ENCODE assay signal across 26 mouse cellular contexts in genomic region chr2:60142281-60142680, GRCm38 (mm10).
DNase-seq lines count a peak whose midpoint lies in the region; ATAC-seq and TF ChIP-seq lines count a peak whose summit lies in the region.
"Had no signal": no experiment of that assay in that cellular context is flagged by ENCODE, and none has a peak within 500 bp of the region (broad histone marks: within the 10 kb centered on the region; RNA-seq: fewer than 3 reads in every experiment).

No protein-coding gene starts in this region.

- TF ChIP-seq EP300 in stomach, postnatal 0 days (optimal IDR thresholded peaks at IDR 0.05), result no peak

- ATAC-seq in stomach, embryonic 15.5 days (ENCODE audit: insufficient read depth, low FRiP score, low read depth), result peak; percentile 77; the same call in 1 of the 2 replicates
- no peak for ATAC-seq in stomach, postnatal 0 days (ENCODE audit: low FRiP score, low TSS enrichment)
- peak; percentile 89 for ATAC-seq in liver, embryonic 13.5 days (ENCODE audit: low read depth)
- peak; percentile 73 for ATAC-seq in megakaryocyte-erythroid progenitor cell, adult 5-6 weeks (replicated peaks; ENCODE audit: low FRiP score, low TSS enrichment, poor library complexity, severe bottlenecking)
- ATAC-seq in monocyte, adult 5-6 weeks (replicated peaks; ENCODE audit: insufficient number of reproducible peaks, low FRiP score, low TSS enrichment, poor library complexity, severe bottlenecking), result no peak
- no peak for ATAC-seq in hindbrain, embryonic 13.5 days (ENCODE audit: low FRiP score)
- ATAC-seq: activated CD4-positive, CD25-positive, alpha-beta regulatory T cell, adult 4 months; forebrain, embryonic 13.5 days had no signal

- no peak for TF ChIP-seq CTCF in stomach, postnatal 0 days (IDR thresholded peaks at IDR 0.05; ENCODE audit: low read depth)

- H3K4me1 ChIP-seq in stomach, embryonic 15.5 days, result peaks cover 5% of the 10 kb centered on the region; the same call in 1 of the 2 replicates
- no peaks in the 10 kb centered on the region for H3K4me1 ChIP-seq in stomach, postnatal 0 days (replicated peaks; ENCODE audit: control insufficient read depth, insufficient read depth)
- H3K4me1 ChIP-seq in erythroblast, embryonic 14.5 days (ENCODE audit: control insufficient read depth), result peaks cover 76% of the 10 kb centered on the region
- peaks cover 69% of the 10 kb centered on the region for H3K4me1 ChIP-seq in liver, embryonic 13.5 days (replicated peaks)
- no peaks in the 10 kb centered on the region for H3K4me1 ChIP-seq in hindbrain, embryonic 13.5 days (replicated peaks)

- H3K9ac ChIP-seq in stomach, embryonic 15.5 days, result no peak overlapping the region
- H3K9ac ChIP-seq in stomach, postnatal 0 days (ENCODE audit: low read length), result no peak overlapping the region
- peak overlapping the region; percentile 42 for H3K9ac ChIP-seq in liver, embryonic 13.5 days
- H3K9ac ChIP-seq in hindbrain, embryonic 13.5 days, result no peak overlapping the region
- H3K9ac ChIP-seq: forebrain, embryonic 13.5 days; heart, embryonic 12.5 days; limb, embryonic 12.5 days had no signal

- H3K4me3 ChIP-seq in stomach, embryonic 15.5 days (replicated peaks), result no peak overlapping the region
- no peak overlapping the region for H3K4me3 ChIP-seq in stomach, postnatal 0 days (ENCODE audit: low read depth, low read length)
- H3K4me3 ChIP-seq in erythroblast, embryonic 14.5 days (replicated peaks), result peak overlapping the region; percentile 19
- H3K4me3 ChIP-seq in liver, embryonic 13.5 days (replicated peaks), result 0 out of 2 replicates have a peak overlapping the region, but pooled peaks have one; percentile 6
- H3K4me3 ChIP-seq in hindbrain, embryonic 13.5 days, result no peak overlapping the region
- H3K4me3 ChIP-seq: forebrain, embryonic 13.5 days; heart, embryonic 12.5 days; hindbrain, embryonic 10.5 days; layer of hippocampus, adult 2 months; limb, embryonic 12.5 days; midbrain, embryonic 10.5 days had no signal

- H3K27ac ChIP-seq in stomach, embryonic 15.5 days, result no peak overlapping the region
- H3K27ac ChIP-seq in stomach, postnatal 0 days (replicated peaks), result no peak overlapping the region
- H3K27ac ChIP-seq in liver, embryonic 13.5 days, result peak overlapping the region; percentile 94
- H3K27ac ChIP-seq in hindbrain, embryonic 13.5 days, result no peak overlapping the region
- H3K27ac ChIP-seq: forebrain, embryonic 13.5 days; hindbrain, embryonic 10.5 days; layer of hippocampus, adult 2 months; limb, embryonic 12.5 days; midbrain, embryonic 10.5 days had no signal

- H3K27me3 ChIP-seq in stomach, embryonic 15.5 days (replicated peaks), result no peaks in the 10 kb centered on the region
- H3K27me3 ChIP-seq in stomach, postnatal 0 days (ENCODE audit: control insufficient read depth, insufficient read depth, low read length), result no peaks in the 10 kb centered on the region
- no peaks in the 10 kb centered on the region for H3K27me3 ChIP-seq in erythroblast, embryonic 14.5 days (ENCODE audit: control insufficient read depth)
- H3K27me3 ChIP-seq in liver, embryonic 13.5 days, result no peaks in the 10 kb centered on the region
- H3K27me3 ChIP-seq in hindbrain, embryonic 13.5 days, result no peaks in the 10 kb centered on the region
- H3K27me3 ChIP-seq: CH12.LX; forebrain, embryonic 13.5 days; heart, embryonic 12.5 days; limb, embryonic 12.5 days had no signal

- no peaks in the 10 kb centered on the region for H3K36me3 ChIP-seq in stomach, embryonic 15.5 days
- no peaks in the 10 kb centered on the region for H3K36me3 ChIP-seq in stomach, postnatal 0 days (ENCODE audit: control insufficient read depth, insufficient read depth, low read length)
- H3K36me3 ChIP-seq in erythroblast, embryonic 14.5 days (ENCODE audit: control insufficient read depth), result no peaks in the 10 kb centered on the region
- no peaks in the 10 kb centered on the region for H3K36me3 ChIP-seq in liver, embryonic 13.5 days
- H3K36me3 ChIP-seq in hindbrain, embryonic 13.5 days, result no peaks in the 10 kb centered on the region
- H3K36me3 ChIP-seq: G1E; heart, embryonic 12.5 days; hindbrain, embryonic 10.5 days; limb, embryonic 12.5 days; midbrain, embryonic 10.5 days had no signal

- no peak overlapping the region for H3K4me2 ChIP-seq in stomach, embryonic 15.5 days
- H3K4me2 ChIP-seq in stomach, postnatal 0 days (replicated peaks; ENCODE audit: low read depth), result no peak overlapping the region
- H3K4me2 ChIP-seq in liver, embryonic 13.5 days, result peak overlapping the region; percentile 55
- no peak overlapping the region for H3K4me2 ChIP-seq in hindbrain, embryonic 13.5 days
- H3K4me2 ChIP-seq: forebrain, embryonic 13.5 days; heart, embryonic 12.5 days; limb, embryonic 12.5 days had no signal

- H3K9me3 ChIP-seq in stomach, embryonic 15.5 days, result no peaks in the 10 kb centered on the region
- H3K9me3 ChIP-seq in stomach, postnatal 0 days (ENCODE audit: control insufficient read depth, low read length), result no peaks in the 10 kb centered on the region
- H3K9me3 ChIP-seq in erythroblast, embryonic 14.5 days (ENCODE audit: control insufficient read depth, low read length), result no peaks in the 10 kb centered on the region
- H3K9me3 ChIP-seq in liver, embryonic 13.5 days (replicated peaks), result no peaks in the 10 kb centered on the region
- no peaks in the 10 kb centered on the region for H3K9me3 ChIP-seq in hindbrain, embryonic 13.5 days
- H3K9me3 ChIP-seq: forebrain, embryonic 13.5 days; G1E; heart, embryonic 12.5 days; hindbrain, embryonic 10.5 days; limb, embryonic 12.5 days; midbrain, embryonic 10.5 days had no signal

- WGBS in stomach, embryonic 15.5 days, result 75% methylated on average over 2 of the region's 2 CpGs
- 88% methylated on average over 2 of the region's 2 CpGs for WGBS in stomach, postnatal 0 days
- WGBS in liver, embryonic 13.5 days (ENCODE audit: insufficient replicate concordance), result 14% methylated on average over 2 of the region's 2 CpGs
- WGBS in hindbrain, embryonic 13.5 days, result 88% methylated on average over 2 of the region's 2 CpGs

- DNase-seq in stomach, postnatal 0 days (ENCODE audit: low spot score), result no peak
- DNase-seq in liver, embryonic 13.5 days, result peak; percentile 59
- DNase-seq in adrenal gland, adult 2 months, result no peak
- DNase-seq: adrenal gland, postnatal 25 days; B cell, adult 2 months; cerebellum, adult 11 months; cerebellum, adult 9-11 months; gastrocnemius, postnatal 10 days; heart, postnatal 10 days; kidney, adult 2 months; kidney, postnatal 25 days; lung, adult 2 months had no signal

Comparison
In these comparisons a context has a peak if more than half of its experiments do, and no peak if none do; other contexts are left out.
1. ATAC-seq: peak in stomach, embryonic 15.5 days (single experiment), liver, embryonic 13.5 days (single experiment) and megakaryocyte-erythroid progenitor cell, adult 5-6 weeks (single experiment); none in stomach, postnatal 0 days (single experiment), monocyte, adult 5-6 weeks (single experiment) and hindbrain, embryonic 13.5 days (single experiment).
2. H3K4me3 ChIP-seq: peak in erythroblast, embryonic 14.5 days (single experiment) and liver, embryonic 13.5 days (single experiment); none in stomach, embryonic 15.5 days (single experiment), stomach, postnatal 0 days (single experiment) and hindbrain, embryonic 13.5 days (single experiment).